Mouse (Mus musculus): ENCODE results near the gene AC129217.1. TPM values are rescaled to one million over a fixed set of nuclear protein-coding genes. Genes with fewer than 3 reads are reported as not detected.
A peak's percentile ranks its signal among the peaks of the same experiment; 100 is the strongest.
"Not testable (repeated sequence)": the region's sequence is repeated elsewhere in the genome, so short reads cannot be mapped to it uniquely, and the experiment has no call there.

AC129217.1 gene
- polyA plus RNA-seq, 1 experiment from 2014 or later = not detected

GRCm38 (mm10) chr19:8831262-8831661, 1.7 kb downstream of the AC129217.1 start:
- Histone ChIP-seq H3K27me3 (no peaks in the 10 kb centered on the region), H3K9me3 (replicated peaks) (no peaks in the 10 kb centered on the region), H3K4me2 (no peak overlapping the region), H3K9ac (no peak overlapping the region), H3K4me3 (replicated peaks) (no peak overlapping the region), H3K4me1 (replicated peaks) (peaks cover 5% of the 10 kb centered on the region; the same call in 1 of the 2 replicates), H3K27ac (replicated peaks) (no peak overlapping the region), H3K36me3 (replicated peaks) (peaks cover 98% of the 10 kb centered on the region)
- WGBS (ENCODE audit: insufficient replicate concordance) = 85% methylated on average over 11 of the region's 11 CpGs
- no peak for ATAC-seq (ENCODE audit: insufficient read depth)

GRCm38 (mm10) chr19:8832971-8833370, 3.4 kb downstream of the AC129217.1 start:
- Histone ChIP-seq H3K36me3 (replicated peaks) (peaks cover 82% of the 10 kb centered on the region), H3K9ac (no peak overlapping the region), H3K27me3 (no peaks in the 10 kb centered on the region), H3K4me3 (replicated peaks) (no peak overlapping the region), H3K27ac (replicated peaks) (0 out of 2 replicates have a peak overlapping the region, but pooled peaks have one; percentile 10), H3K9me3 (replicated peaks) (no peaks in the 10 kb centered on the region), H3K4me2 (no peak overlapping the region), H3K4me1 (replicated peaks) (peaks cover 14% of the 10 kb centered on the region)
- no peak for ATAC-seq (ENCODE audit: insufficient read depth)
- 90% methylated on average over 4 of the region's 4 CpGs for WGBS (ENCODE audit: insufficient replicate concordance)

GRCm38 (mm10) chr19:8836327-8836726, 6.8 kb downstream of the AC129217.1 start:
- not testable (repeated sequence) for H3K9ac ChIP-seq; H3K27me3 ChIP-seq; H3K27ac ChIP-seq (replicated peaks); H3K4me3 ChIP-seq (replicated peaks); ATAC-seq (ENCODE audit: insufficient read depth); H3K4me2 ChIP-seq; H3K9me3 ChIP-seq (replicated peaks)
- WGBS (ENCODE audit: insufficient replicate concordance) = 93% methylated on average over 10 of the region's 10 CpGs
- Histone ChIP-seq H3K36me3 (replicated peaks) (peaks cover 51% of the 10 kb centered on the region), H3K4me1 (replicated peaks) (peaks cover 42% of the 10 kb centered on the region)

GRCm38 (mm10) chr19:8837251-8837791, 7.7 kb downstream of the AC129217.1 start, which contains the start of gene Bscl2:
Gene Bscl2 (plus strand): TSS chr19:8837467.
- H3K9ac ChIP-seq = peak within 1 kb of the TSS; percentile 66
- peaks cover 45% of the 10 kb centered on the region for H3K4me1 ChIP-seq (replicated peaks)
- WGBS (ENCODE audit: insufficient replicate concordance) = 1% methylated on average over 38 of the region's 38 CpGs
- peak; percentile 64 for ATAC-seq (ENCODE audit: insufficient read depth)
- peak within 1 kb of the TSS; percentile 89 for H3K4me2 ChIP-seq
- H3K4me3 ChIP-seq (replicated peaks) = peak within 1 kb of the TSS; percentile 67
- H3K36me3 ChIP-seq (replicated peaks) = peaks cover 46% of the 10 kb centered on the region
- H3K27me3 ChIP-seq = no peaks in the 10 kb centered on the region
- H3K9me3 ChIP-seq (replicated peaks) = no peaks in the 10 kb centered on the region
- peak within 1 kb of the TSS; percentile 85 for H3K27ac ChIP-seq (replicated peaks)

- ATAC-seq (ENCODE audit: insufficient read depth) = peak; percentile 5; the same call in 1 of the 2 replicates
Measured at GRCm38 (mm10) chr19:8838041-8838730, 8.6 kb downstream of the AC129217.1 start.

GRCm38 (mm10) chr19:8839103-8839907, 9.7 kb downstream of the AC129217.1 start, which contains the start of gene Gng3:
Gene Gng3 (minus strand): TSS chr19:8839194.
- Histone ChIP-seq H3K4me3 (replicated peaks) (peak within 1 kb of the TSS; percentile 67), H3K4me2 (peak within 1 kb of the TSS; percentile 89), H3K27ac (replicated peaks) (peak within 1 kb of the TSS; percentile 85), H3K27me3 (no peaks in the 10 kb centered on the region), H3K9me3 (replicated peaks) (no peaks in the 10 kb centered on the region), H3K4me1 (replicated peaks) (peaks cover 45% of the 10 kb centered on the region), H3K9ac (peak within 1 kb of the TSS; percentile 66), H3K36me3 (replicated peaks) (peaks cover 29% of the 10 kb centered on the region)
- no peak for ATAC-seq (ENCODE audit: insufficient read depth)
- 70% methylated on average over 11 of the region's 11 CpGs for WGBS (ENCODE audit: insufficient replicate concordance)

More at GRCm38 (mm10) chr19:8838041-8838730, 8.6 kb downstream of the AC129217.1 start:
- Histone ChIP-seq H3K27ac (replicated peaks) (peak overlapping the region; percentile 85), H3K9me3 (replicated peaks) (no peaks in the 10 kb centered on the region), H3K4me3 (replicated peaks) (peak overlapping the region; percentile 67), H3K36me3 (replicated peaks) (peaks cover 40% of the 10 kb centered on the region), H3K4me2 (peak overlapping the region; percentile 89), H3K4me1 (replicated peaks) (peaks cover 45% of the 10 kb centered on the region), H3K27me3 (no peaks in the 10 kb centered on the region), H3K9ac (peak overlapping the region; percentile 66)
- WGBS (ENCODE audit: insufficient replicate concordance) = 21% methylated on average over 15 of the region's 15 CpGs

- WGBS (ENCODE audit: insufficient replicate concordance) = 26% methylated on average over 29 of the region's 29 CpGs
- H3K4me1 ChIP-seq (replicated peaks) = peaks cover 48% of the 10 kb centered on the region
- H3K36me3 ChIP-seq (replicated peaks) = peaks cover 23% of the 10 kb centered on the region
- H3K9me3 ChIP-seq (replicated peaks) = no peaks in the 10 kb centered on the region
- H3K9ac ChIP-seq = peak overlapping the region; percentile 66
- H3K27ac ChIP-seq (replicated peaks) = peak overlapping the region; percentile 31; the same call in 1 of the 2 replicates
- H3K4me2 ChIP-seq = peak overlapping the region; percentile 86
- H3K27me3 ChIP-seq = no peaks in the 10 kb centered on the region
- H3K4me3 ChIP-seq (replicated peaks) = peak overlapping the region; percentile 65
- peak; percentile 71 for ATAC-seq (ENCODE audit: insufficient read depth)
Measured at GRCm38 (mm10) chr19:8839908-8840791, 10.6 kb downstream of the AC129217.1 start.

GRCm38 (mm10) chr19:8841012-8841411, 11.4 kb downstream of the AC129217.1 start:
- Histone ChIP-seq H3K9ac (peak overlapping the region; percentile 66; the same call in 1 of the 2 replicates), H3K4me3 (replicated peaks) (peak overlapping the region; percentile 65), H3K4me2 (peak overlapping the region; percentile 86), H3K27ac (replicated peaks) (0 out of 2 replicates have a peak overlapping the region, but pooled peaks have one; percentile 31), H3K9me3 (replicated peaks) (no peaks in the 10 kb centered on the region), H3K36me3 (replicated peaks) (peaks cover 22% of the 10 kb centered on the region), H3K4me1 (replicated peaks) (peaks cover 48% of the 10 kb centered on the region), H3K27me3 (no peaks in the 10 kb centered on the region)
- 69% methylated on average over 7 of the region's 7 CpGs for WGBS (ENCODE audit: insufficient replicate concordance)
- no peak for ATAC-seq (ENCODE audit: insufficient read depth)

GRCm38 (mm10) chr19:8842961-8843360, 13.4 kb downstream of the AC129217.1 start:
- 66% methylated on average over 6 of the region's 6 CpGs for WGBS (ENCODE audit: insufficient replicate concordance)
- ATAC-seq (ENCODE audit: insufficient read depth) = no peak
- Histone ChIP-seq H3K36me3 (replicated peaks) (peaks cover 38% of the 10 kb centered on the region), H3K4me2 (no peak overlapping the region), H3K9ac (no peak overlapping the region), H3K9me3 (replicated peaks) (no peaks in the 10 kb centered on the region), H3K27ac (replicated peaks) (no peak overlapping the region), H3K4me1 (replicated peaks) (peaks cover 40% of the 10 kb centered on the region), H3K4me3 (replicated peaks) (no peak overlapping the region), H3K27me3 (no peaks in the 10 kb centered on the region)

- no peak overlapping the region for H3K27ac ChIP-seq (replicated peaks)
- no peaks in the 10 kb centered on the region for H3K9me3 ChIP-seq (replicated peaks)
- no peaks in the 10 kb centered on the region for H3K27me3 ChIP-seq
- no peak overlapping the region for H3K4me3 ChIP-seq (replicated peaks)
- no peak for ATAC-seq (ENCODE audit: insufficient read depth)
- 58% methylated on average over 5 of the region's 5 CpGs for whole genome bisulfite sequencing (ENCODE audit: insufficient replicate concordance)
- H3K4me1 ChIP-seq (replicated peaks) = peaks cover 24% of the 10 kb centered on the region
- no peak overlapping the region for H3K4me2 ChIP-seq
- H3K36me3 ChIP-seq (replicated peaks) = peaks cover 38% of the 10 kb centered on the region
- no peak overlapping the region for H3K9ac ChIP-seq
Measured at GRCm38 (mm10) chr19:8844371-8845129, 15.0 kb downstream of the AC129217.1 start.
